Mouse (Mus musculus): ENCODE measurements around the gene Dhx15. TPM values are rescaled to one million over a fixed set of nuclear protein-coding genes. Genes with fewer than 3 reads are reported as not detected.
A peak's percentile ranks its signal among the peaks of the same experiment; 100 is the strongest.

Dhx15 gene
- polyA plus RNA-seq, 1 experiment from 2014 or later: 160 TPM

DNA sequence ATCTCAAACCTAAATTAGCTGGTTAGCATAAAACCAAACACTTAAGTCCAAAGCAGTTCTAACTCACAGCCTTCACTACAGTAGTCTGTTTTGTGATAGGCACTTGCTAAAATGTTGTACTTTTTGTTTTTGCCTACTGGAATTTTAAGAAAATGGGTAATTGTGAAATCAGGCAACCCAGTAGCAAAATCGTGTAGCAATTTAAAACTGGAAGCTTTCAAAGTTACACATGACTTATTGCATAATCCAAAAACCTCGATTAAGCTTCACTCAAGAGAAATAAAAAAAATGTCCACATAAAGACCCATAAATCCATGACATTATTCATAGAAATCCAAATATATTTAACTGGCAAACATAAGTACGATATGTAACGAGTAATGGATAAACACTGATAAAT lies 43.2 kb downstream of the Dhx15 start:
- no peak for DNase-seq (ENCODE audit: low spot score)

DNA sequence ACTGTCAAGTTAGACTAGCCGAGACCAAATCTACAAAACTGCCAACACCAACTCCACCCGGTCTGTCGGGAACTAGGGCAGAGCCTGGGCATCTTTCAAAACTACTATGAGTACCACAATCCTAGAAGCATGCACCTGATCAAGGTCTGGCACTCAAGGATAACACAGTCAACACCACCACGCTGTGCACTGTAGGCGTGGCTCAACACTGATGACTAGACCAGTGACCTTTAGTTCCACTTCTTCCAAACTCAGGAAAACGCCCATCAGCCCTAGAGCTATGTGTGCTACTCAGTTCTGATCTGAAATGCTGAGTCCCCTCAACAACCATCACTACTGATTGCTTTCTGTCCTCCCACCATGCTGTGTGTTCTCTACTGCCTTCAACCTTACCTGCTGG lies 44.6 kb downstream of the Dhx15 start:
- no peak for DNase-seq (ENCODE audit: low spot score)

- DNase-seq (ENCODE audit: low spot score): peak; percentile 41
Observed at GRCm38 (mm10) chr5:52141936-52142335, 48.4 kb downstream of the Dhx15 start.

- DNase-seq (ENCODE audit: low spot score): no peak
Observed at GRCm38 (mm10) chr5:52138819-52139218, 51.5 kb downstream of the Dhx15 start.

GRCm38 (mm10) chr5:52138134-52138533 lies 52.2 kb downstream of the Dhx15 start:
- DNase-seq (ENCODE audit: low spot score): no peak

DNA sequence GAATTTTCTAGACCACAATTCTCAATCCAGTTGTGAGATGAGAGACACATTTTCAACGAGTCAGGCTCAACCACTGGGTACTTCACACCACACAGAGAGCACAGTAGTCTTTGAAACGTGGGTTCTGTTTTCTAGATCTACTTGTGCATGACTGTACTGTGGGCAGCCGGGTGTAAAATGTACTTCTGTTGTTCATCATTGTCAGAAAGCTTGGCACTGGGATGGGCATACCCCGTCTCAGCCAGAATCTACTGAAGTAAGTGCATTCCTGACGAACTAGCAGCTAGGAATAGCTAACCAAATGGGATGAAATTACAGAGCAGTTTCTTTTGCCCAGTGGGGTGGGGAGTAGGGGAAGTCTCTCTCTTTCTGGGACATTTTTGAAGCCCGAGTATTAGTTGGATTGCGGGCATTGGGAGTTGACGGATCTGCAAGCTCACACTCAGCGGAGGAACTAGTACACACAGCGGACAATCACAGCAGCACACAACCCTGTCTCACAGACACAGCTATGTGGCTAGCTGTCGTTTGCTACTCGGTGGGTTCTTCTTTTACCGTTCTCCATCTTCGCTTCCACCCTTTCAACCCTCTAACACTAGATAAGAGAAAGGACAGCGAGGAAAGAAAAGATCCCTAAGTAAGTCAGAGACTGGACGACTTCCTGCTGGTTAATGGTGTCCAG lies 54.7 kb downstream of the Dhx15 start:
- no peak for DNase-seq (ENCODE audit: low spot score)

DNA sequence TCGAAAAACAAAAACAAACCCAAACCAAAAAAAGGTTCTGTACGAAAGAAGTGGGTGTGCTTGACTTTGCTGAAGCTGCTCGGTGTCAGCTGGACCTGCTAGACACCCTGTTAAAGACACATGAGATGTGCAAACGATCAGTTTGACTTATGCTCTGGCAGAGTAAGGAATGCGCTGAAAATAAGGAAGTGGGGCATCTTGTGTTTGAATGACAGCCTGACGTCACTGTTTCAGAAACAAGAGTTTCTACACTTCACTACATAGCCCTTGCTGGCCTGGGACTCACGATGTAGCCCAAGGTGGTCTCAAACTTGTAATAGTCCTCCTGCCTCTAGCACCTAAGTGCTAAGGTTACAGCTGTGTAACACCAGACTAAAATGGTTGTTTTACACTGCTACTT lies 57.5 kb downstream of the Dhx15 start:
- DNase-seq (ENCODE audit: low spot score): no peak

- DNase-seq (ENCODE audit: low spot score): peak; percentile 45
Observed at GRCm38 (mm10) chr5:52132092-52132491, 58.2 kb downstream of the Dhx15 start.

- no peak for DNase-seq (ENCODE audit: low spot score)
Observed at GRCm38 (mm10) chr5:52131389-52131788, 58.9 kb downstream of the Dhx15 start.

GRCm38 (mm10) chr5:52130496-52130895 lies 59.8 kb downstream of the Dhx15 start:
- DNase-seq (ENCODE audit: low spot score): no peak

GRCm38 (mm10) chr5:52126263-52126662 lies 64.1 kb downstream of the Dhx15 start:
- no peak for DNase-seq (ENCODE audit: low spot score)

GRCm38 (mm10) chr5:52125854-52126253 lies 64.5 kb downstream of the Dhx15 start:
- no peak for DNase-seq (ENCODE audit: low spot score)

DNA sequence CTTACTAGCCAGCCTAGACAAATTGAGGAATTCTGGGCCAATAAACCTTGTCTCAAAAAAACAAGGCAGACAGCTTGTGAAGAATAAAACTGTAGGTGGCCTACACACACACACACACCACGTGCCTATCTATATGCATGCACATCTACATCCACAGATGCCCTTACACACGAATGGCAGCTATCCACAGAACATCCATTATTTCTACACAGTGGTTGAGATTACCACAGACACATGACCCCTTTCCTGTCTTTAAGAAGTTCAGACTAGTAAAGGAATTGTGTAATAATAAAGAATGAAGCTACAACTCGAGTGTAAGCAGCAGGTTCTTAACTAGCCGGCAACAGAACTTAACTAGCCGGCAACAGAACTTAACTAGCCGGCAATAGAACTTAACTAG lies 68.2 kb downstream of the Dhx15 start:
- DNase-seq (ENCODE audit: low spot score): no peak

DNA sequence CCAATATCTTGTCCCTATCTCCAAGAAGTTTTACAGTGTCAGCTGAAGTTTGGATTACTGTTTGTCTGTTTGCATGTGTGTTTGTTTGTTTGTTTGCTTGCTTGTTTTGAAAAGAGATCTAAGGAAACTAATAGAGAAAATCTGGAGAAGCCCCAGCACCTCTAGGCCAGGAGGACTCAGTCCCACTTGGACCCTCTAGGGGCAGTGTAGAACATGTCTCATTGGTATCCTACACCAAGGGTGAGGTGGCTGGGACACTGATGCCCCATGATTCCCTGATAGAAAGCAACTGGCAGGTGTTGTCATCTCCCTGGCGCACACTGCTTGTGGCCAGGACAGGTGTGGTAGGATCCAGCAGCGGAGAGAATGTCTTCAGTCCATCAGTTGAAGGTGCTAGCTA lies 70.5 kb downstream of the Dhx15 start:
- DNase-seq (ENCODE audit: low spot score): no peak

- DNase-seq (ENCODE audit: low spot score): no peak
Observed at GRCm38 (mm10) chr5:52119192-52119591, 71.1 kb downstream of the Dhx15 start.

- DNase-seq (ENCODE audit: low spot score): no peak
Observed at GRCm38 (mm10) chr5:52117829-52118228, 72.5 kb downstream of the Dhx15 start.

- DNase-seq (ENCODE audit: low spot score): no peak
Observed at GRCm38 (mm10) chr5:52116404-52116803, 73.9 kb downstream of the Dhx15 start.

- peak; percentile 76 for DNase-seq (ENCODE audit: low spot score)
Observed at GRCm38 (mm10) chr5:52115821-52116317, 74.4 kb downstream of the Dhx15 start.

DNA sequence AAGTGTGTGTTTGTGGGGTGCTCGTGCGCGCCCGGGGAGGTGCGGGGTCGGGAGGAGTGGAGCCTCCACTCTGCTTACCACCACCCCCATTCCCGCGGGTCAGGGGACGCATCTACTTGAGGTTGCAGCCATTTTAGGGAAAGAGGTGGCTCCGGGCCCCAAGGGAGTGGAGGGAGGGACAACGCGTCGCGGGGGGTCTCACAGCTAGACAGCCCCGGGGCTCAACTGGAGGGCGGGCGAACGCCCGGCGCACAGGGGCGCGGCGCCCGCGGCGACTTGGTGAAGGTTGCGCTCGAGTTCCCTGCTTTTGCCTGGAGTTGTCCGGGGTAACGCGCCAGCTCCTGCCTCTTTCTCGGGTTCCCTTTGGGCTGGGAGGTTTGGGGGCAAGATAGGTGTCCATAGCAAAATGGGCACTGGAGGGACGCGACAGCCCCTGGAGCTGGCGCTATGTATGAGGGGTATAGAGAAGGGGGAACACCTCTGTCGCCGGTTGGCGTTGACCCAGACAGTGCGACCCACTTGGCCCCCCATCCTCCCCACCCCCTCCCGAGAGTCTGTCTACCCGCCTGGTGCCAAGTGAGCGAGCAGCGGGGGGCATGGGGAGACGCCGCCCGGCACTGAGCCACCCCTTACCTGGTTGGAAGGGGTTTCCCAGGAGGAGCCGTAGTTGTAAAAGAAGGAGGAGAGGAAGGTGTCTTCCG lies 75.4 kb downstream of the Dhx15 start:
- no peak for DNase-seq (ENCODE audit: low spot score)

- no peak for DNase-seq (ENCODE audit: low spot score)
Observed at GRCm38 (mm10) chr5:52113851-52114731, 76.2 kb downstream of the Dhx15 start.

DNA sequence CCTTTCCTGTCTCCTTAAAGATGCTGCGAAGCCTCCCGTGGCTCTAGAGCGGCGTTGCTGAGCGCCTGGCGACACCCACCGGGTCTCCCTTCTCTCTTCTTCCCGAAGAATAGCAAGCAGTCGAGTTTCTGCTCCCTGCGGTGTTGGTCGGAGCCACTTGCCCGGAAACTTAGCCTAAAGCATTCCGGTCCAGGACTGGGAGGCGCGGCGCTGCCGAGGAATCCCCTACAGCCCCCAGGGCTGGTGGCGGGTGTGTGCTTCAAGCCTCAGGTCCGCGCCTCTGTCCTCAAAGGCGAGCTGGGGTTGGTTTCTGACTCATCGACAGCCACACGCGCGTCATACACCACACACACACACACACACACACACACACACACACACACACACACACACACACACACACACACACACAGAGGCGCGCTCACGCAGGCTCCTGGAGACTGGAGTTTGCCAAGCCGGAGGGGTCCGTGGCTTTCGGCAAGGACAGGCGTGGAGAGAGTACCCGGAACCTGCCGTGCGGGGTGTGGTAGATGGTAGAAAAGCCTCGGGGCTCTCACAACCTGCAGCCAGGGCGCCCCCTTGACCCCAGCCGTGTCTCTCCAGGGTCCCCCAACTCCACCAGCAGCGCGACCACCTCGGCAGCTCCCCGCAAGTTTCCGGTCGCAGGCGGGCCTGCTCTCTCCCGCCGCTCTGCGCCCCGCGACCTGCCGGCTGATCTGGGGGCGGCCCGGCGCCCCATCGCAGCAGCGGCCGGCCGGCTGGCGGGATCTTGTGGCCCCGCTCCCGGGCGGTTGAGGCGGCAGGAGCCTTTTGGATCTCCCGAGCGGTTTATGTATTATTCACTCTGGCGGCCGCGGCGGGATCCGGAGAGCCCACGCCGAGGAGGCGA lies 77.1 kb downstream of the Dhx15 start:
- no peak for DNase-seq (ENCODE audit: low spot score)

Measured in thymus, postnatal 0 days (tissue).